Mouse (Mus musculus) brain, embryonic 18.5 days (tissue): Measurements from ENCODE around the gene Helt.
A peak's percentile ranks its signal among the peaks of the same experiment; 100 is the strongest.

Source experiments
- DNase-seq: peaks from one replicate; pipeline ENCODE4 v3.0.0-alpha.2; 2012; ENCODE audit warnings: low read depth, low spot score

Gene Helt

GRCm38 (mm10) chr8:46294181-46294892, at the start of gene Helt:
Gene Helt, minus strand, starts transcription at chr8:46294671.
- no peak for DNase-seq

GRCm38 (mm10) chr8:46342272-46342671, 47.8 kb upstream of the Helt start:
- DNase-seq = no peak

- no peak for DNase-seq
Measured at GRCm38 (mm10) chr8:46340381-46341273, 46.2 kb upstream of the Helt start.

GRCm38 (mm10) chr8:46339317-46339716, 44.8 kb upstream of the Helt start:
- DNase-seq = no peak

DNA sequence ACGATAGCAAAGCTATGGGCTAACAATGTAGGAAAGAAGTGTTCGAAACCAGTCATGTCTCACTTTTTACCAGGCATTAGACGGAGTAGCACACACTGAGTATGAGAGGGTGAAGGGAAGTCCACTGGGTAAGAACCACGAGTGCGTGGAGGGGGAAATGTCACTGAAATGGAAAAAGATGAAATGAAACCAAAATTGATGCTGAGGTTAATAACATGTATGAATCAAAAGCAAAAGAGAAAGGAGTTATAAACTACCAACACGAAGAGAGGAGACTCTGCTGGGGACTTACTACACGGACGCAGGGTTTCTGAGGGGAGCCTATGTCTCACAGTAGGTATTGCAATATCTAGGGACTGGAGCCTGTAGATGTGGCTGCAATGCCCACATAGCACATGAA, 41.9 kb upstream of the Helt start:
- DNase-seq = no peak

DNA sequence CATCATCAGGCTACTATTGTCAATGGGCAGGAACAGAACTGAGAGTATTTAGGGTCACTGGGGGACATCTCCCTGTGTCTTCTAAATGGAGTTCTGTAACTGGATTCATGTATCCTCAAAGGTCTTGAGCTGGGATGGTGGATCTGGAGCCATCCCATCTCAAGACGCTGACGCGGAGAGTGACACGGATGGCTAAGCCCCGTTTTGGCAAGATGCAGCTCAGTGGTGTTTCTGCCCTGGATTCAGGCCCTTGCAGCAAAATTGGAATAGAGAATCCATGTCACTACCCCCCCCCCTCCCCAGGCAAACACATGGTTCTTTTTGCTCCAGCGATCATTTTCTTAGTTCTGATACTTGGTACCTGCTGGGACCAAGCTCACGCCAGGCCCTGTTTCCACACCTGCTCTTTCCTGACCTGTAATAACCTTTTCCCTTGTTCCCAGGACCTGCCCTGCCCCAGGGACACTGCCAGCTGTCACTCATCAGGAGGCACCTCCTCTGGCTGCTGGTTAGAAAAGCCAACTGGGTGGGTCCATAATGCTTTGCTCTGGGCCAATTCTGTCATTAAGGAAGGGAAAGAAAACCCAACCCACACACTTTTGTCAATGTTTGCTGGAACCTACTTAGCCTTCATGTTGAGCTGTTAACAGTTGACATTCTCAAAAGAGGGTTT, 38.1 kb upstream of the Helt start:
- no peak for DNase-seq

GRCm38 (mm10) chr8:46331801-46332200, 37.3 kb upstream of the Helt start:
- DNase-seq = no peak

GRCm38 (mm10) chr8:46329396-46329795, 34.9 kb upstream of the Helt start:
- no peak for DNase-seq

DNA sequence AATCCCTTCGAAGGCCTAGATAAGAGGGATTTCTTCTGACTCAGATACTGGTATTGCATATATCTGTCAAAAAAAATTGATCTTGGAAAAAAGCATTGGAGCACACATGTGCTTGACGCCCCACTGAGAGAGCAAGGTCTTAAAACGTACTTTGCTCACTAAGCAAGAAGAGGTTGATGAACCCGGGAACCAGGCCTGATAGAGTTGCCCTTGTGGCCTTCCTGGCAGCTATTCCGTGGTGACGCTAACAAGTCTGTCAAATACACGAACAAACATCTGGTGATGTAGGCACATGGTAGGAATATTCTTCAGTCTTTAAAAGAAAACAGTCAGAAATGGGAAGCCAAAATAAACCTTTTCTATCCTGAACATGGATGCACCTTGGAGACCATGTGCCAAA, 32.8 kb upstream of the Helt start:
- DNase-seq = no peak

DNA sequence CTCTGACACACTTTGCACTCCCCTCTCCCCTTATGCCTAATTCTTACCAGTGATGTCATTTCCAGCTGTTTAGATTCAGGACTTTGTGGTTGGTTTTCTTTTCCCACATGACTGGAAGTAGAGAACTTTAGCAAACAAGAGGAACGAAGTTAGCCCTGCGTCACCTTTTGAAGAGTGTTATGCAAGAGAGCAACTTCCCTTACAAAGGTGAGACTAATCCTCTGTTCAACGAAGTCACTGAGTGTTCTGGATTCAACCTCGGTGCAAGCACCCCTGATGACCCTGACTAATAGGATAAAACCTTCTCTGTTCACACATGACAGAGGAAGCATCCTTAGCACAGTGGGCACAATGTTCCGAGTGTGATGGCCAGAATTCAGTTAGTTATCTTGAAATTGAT, 32.2 kb upstream of the Helt start:
- no peak for DNase-seq

GRCm38 (mm10) chr8:46324676-46325075, 30.2 kb upstream of the Helt start:
- no peak for DNase-seq

GRCm38 (mm10) chr8:46323672-46324191, 29.3 kb upstream of the Helt start:
- peak; percentile 22 for DNase-seq

GRCm38 (mm10) chr8:46322833-46323232, 28.4 kb upstream of the Helt start:
- DNase-seq = no peak

DNA sequence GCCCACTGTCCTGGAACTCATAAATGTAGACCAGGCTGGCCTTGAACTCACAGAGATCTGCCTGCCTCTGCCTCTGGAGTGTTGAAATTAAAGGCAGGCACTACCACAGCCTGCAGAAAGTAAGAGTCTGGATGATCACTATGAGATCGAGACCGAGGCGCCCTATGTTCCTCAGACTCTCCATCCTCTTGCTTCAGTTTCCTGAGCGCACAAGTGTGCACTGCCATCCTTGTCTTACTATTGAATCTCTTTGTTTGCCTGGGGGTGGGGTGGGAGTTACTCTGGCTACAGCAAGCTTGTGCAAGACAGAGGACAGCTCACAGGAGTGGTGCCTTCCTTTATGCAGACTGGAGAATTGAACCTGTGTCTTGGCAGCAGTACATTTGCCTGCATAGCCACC, 27.9 kb upstream of the Helt start:
- no peak for DNase-seq

DNA sequence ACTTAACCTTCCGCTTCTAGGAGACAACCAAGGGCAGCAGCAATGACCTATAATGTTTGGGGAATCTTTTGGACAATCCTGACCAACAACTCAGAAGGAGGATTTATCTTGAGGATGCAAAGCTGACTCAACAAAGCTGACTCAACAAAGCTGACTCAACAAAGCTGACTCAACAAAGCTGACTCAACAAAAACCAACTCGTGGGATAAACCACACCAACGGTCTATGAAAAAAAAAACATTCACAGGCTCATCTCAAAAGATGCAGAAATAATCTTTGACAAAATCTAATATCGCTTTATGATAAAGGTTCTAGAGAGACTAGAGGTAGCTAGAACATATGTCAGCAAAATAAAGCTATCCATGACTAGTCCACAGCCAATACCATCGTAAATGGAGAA, 24.3 kb upstream of the Helt start:
- DNase-seq = no peak

DNA sequence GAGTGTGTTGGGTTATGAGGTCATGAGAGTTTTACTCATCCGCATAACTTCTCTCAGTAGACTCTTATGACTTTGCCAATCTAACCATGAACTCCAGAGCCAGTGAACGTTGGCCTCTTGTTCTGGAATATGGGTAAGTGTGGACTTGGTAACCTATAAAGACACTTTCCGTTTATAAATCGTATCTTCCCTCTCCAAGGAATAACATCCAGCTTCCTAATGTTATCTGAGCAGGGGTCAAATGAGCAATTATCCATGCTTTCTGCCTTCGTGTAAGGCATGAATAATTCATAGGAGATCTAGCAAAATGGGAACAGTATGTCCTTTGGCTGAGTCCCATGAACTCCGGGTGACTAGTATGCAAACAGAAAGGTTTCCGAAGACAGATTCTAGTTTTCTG, 22.7 kb upstream of the Helt start:
- DNase-seq = no peak

- DNase-seq = no peak
Measured at GRCm38 (mm10) chr8:46313798-46314197, 19.3 kb upstream of the Helt start.

- peak; percentile 42 for DNase-seq
Measured at GRCm38 (mm10) chr8:46311159-46311558, 16.7 kb upstream of the Helt start.

DNA sequence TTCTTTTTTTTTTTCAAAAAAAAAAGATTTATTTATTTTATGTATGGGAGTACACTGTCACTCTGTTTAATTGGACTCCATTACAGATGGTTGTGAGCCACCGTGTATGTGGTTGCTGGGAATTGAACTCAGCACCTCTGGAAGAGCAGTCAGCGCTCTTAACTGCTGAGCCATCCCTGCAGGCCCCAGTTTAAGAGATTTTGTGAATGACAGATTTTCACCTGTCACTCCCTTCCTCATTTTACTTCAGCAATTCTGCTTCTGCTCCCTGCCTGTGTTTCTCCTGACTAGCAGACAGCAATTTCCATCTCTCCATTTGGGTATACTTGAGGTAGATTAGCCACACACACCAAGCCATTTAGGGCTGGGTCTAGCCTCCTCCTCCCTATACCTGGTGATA, 13.7 kb upstream of the Helt start:
- DNase-seq = no peak

GRCm38 (mm10) chr8:46305733-46306349, 11.4 kb upstream of the Helt start:
- no peak for DNase-seq

- no peak for DNase-seq
Measured at GRCm38 (mm10) chr8:46302121-46302520, 7.7 kb upstream of the Helt start.

- no peak for DNase-seq
Measured at GRCm38 (mm10) chr8:46298847-46299246, 4.4 kb upstream of the Helt start.
